Mouse (Mus musculus) erythroblast, embryonic 14.5 days (primary cell): ENCODE data around the gene Lman2l. TPM values are rescaled to one million over a fixed set of nuclear protein-coding genes. Genes with fewer than 3 reads are reported as not detected.

Experiments used
- H3K27me3 ChIP-seq: 2 replicates; pipeline ENCODE4 v1.6.1; 2012; ENCODE audit warnings: inconsistent platforms; ENCODE audit not compliant: control insufficient read depth
- H3K36me3 ChIP-seq: 2 replicates; pipeline ENCODE4 v1.6.1; 2012; ENCODE audit warnings: mild to moderate bottlenecking, inconsistent platforms; ENCODE audit not compliant: control insufficient read depth
- H3K4me1 ChIP-seq: 2 replicates; pipeline ENCODE4 v1.6.1; 2012; ENCODE audit warnings: inconsistent platforms; ENCODE audit not compliant: control insufficient read depth
- H3K4me3 ChIP-seq: replicated peaks from 2 replicates; pipeline ENCODE3; 2012; ENCODE audit warnings: moderate library complexity, mild to moderate bottlenecking, inconsistent platforms
- H3K9me3 ChIP-seq: 2 replicates; pipeline ENCODE4 v1.6.1; 2012; ENCODE audit warnings: low read length, inconsistent platforms, mixed read lengths; ENCODE audit not compliant: control insufficient read depth
- GATA1 ChIP-seq: IDR thresholded peaks from 2 replicates; pipeline ENCODE4 v1.6.1; 2012; ENCODE audit warnings: low read length, inconsistent platforms, mixed read lengths
- TAL1 ChIP-seq: IDR thresholded peaks from 3 replicates; pipeline ENCODE4 v1.6.1; 2012; ENCODE audit warnings: low read length, inconsistent platforms, mixed read lengths
- polyA plus RNA-seq: library from polyadenylated mRNA; stranded (reverse); fragments of >175 nt; gene quantifications from 2 replicates; pipeline ENCODE4 v1.2.3, GENCODE M21; 2012

The Lman2l gene
- polyA plus RNA-seq, 1 experiment, result 0.29 TPM

GRCm38 (mm10) chr1:36467446-36467845 is 22.4 kb upstream of the Lman2l start:
- Histone ChIP-seq H3K9me3 (no peaks in the 10 kb centered on the region), H3K4me3 (no peak overlapping the region), H3K27me3 (peaks cover 9% of the 10 kb centered on the region), H3K4me1 (peaks cover 27% of the 10 kb centered on the region), H3K36me3 (no peaks in the 10 kb centered on the region)
- TF ChIP-seq TAL1, result no peak
- no peak for TF ChIP-seq GATA1

GRCm38 (mm10) chr1:36465641-36466160 is 20.6 kb upstream of the Lman2l start:
- TF ChIP-seq GATA1 (no peak), TAL1 (no peak)

GRCm38 (mm10) chr1:36461829-36462228 is 16.8 kb upstream of the Lman2l start:
- H3K4me1 ChIP-seq, result peaks cover 3% of the 10 kb centered on the region
- TF ChIP-seq TAL1, result no peak
- TF ChIP-seq GATA1, result no peak

More at GRCm38 (mm10) chr1:36465641-36466160, 20.6 kb upstream of the Lman2l start:
- H3K4me1 ChIP-seq, result peaks cover 13% of the 10 kb centered on the region
- no peaks in the 10 kb centered on the region for H3K27me3 ChIP-seq
- no peaks in the 10 kb centered on the region for H3K36me3 ChIP-seq
- H3K9me3 ChIP-seq, result no peaks in the 10 kb centered on the region
- H3K4me3 ChIP-seq, result no peak overlapping the region

GRCm38 (mm10) chr1:36458169-36458568 is 13.1 kb upstream of the Lman2l start:
- Histone ChIP-seq H3K4me3 (no peak overlapping the region), H3K9me3 (peaks cover 3% of the 10 kb centered on the region; the same call in 1 of the 2 replicates), H3K4me1 (peaks cover 3% of the 10 kb centered on the region), H3K36me3 (no peaks in the 10 kb centered on the region), H3K27me3 (no peaks in the 10 kb centered on the region)
- TF ChIP-seq GATA1 (no peak), TAL1 (no peak)

More at GRCm38 (mm10) chr1:36461829-36462228, 16.8 kb upstream of the Lman2l start:
- Histone ChIP-seq H3K36me3 (no peaks in the 10 kb centered on the region), H3K4me3 (no peak overlapping the region), H3K27me3 (no peaks in the 10 kb centered on the region), H3K9me3 (no peaks in the 10 kb centered on the region)

- TF ChIP-seq GATA1 (no peak), TAL1 (no peak)
- Histone ChIP-seq H3K36me3 (no peaks in the 10 kb centered on the region), H3K4me3 (no peak overlapping the region), H3K27me3 (no peaks in the 10 kb centered on the region), H3K4me1 (peaks cover 3% of the 10 kb centered on the region), H3K9me3 (peaks cover 3% of the 10 kb centered on the region; the same call in 1 of the 2 replicates)
Observed at GRCm38 (mm10) chr1:36457388-36458014, 12.4 kb upstream of the Lman2l start.

GRCm38 (mm10) chr1:36454055-36454815 is 9.2 kb upstream of the Lman2l start:
- H3K36me3 ChIP-seq, result no peaks in the 10 kb centered on the region
- TF ChIP-seq GATA1 (no peak), TAL1 (no peak)
- no peak overlapping the region for H3K4me3 ChIP-seq
- peaks cover 4% of the 10 kb centered on the region; the same call in 1 of the 2 replicates for H3K9me3 ChIP-seq
- no peaks in the 10 kb centered on the region for H3K27me3 ChIP-seq
- H3K4me1 ChIP-seq, result peaks cover 3% of the 10 kb centered on the region

- H3K27me3 ChIP-seq, result no peaks in the 10 kb centered on the region
- H3K9me3 ChIP-seq, result peaks cover 3% of the 10 kb centered on the region; the same call in 1 of the 2 replicates
- H3K4me3 ChIP-seq, result no peak overlapping the region
- TF ChIP-seq GATA1, result no peak
- TF ChIP-seq TAL1, result no peak
- peaks cover 17% of the 10 kb centered on the region for H3K4me1 ChIP-seq
- peaks cover 12% of the 10 kb centered on the region for H3K36me3 ChIP-seq
Observed at GRCm38 (mm10) chr1:36446841-36447240, 1.8 kb upstream of the Lman2l start.

GRCm38 (mm10) chr1:36446106-36446824 is 1.2 kb upstream of the Lman2l start:
- Histone ChIP-seq H3K4me3 (no peak overlapping the region), H3K4me1 (peaks cover 17% of the 10 kb centered on the region)
- no peak for TF ChIP-seq TAL1
- no peak for TF ChIP-seq GATA1

More at GRCm38 (mm10) chr1:36446106-36446824, 1.2 kb upstream of the Lman2l start:
- peaks cover 3% of the 10 kb centered on the region; the same call in 1 of the 2 replicates for H3K9me3 ChIP-seq
- H3K36me3 ChIP-seq, result peaks cover 15% of the 10 kb centered on the region
- no peaks in the 10 kb centered on the region for H3K27me3 ChIP-seq
